Mouse (Mus musculus) lung, postnatal 0 days (tissue): ENCODE data around the gene Zkscan17. TPM values are rescaled to one million over a fixed set of nuclear protein-coding genes. Genes with fewer than 3 reads are reported as not detected.

ENCODE experiments used
- ATAC-seq: fragments of 200-750 bp; cut with Nextera tagmentation; 2 replicates; pipeline ENCODE4 v1.8.0; 2017; ENCODE audit warnings: moderate library complexity
- DNase-seq: peaks from one replicate; pipeline ENCODE4 v3.0.0-alpha.2; 2016; ENCODE audit warnings: low spot score
- H3K27ac ChIP-seq: fragments of 300-500 bp; sonication (generic); 2 replicates; pipeline ENCODE4 v1.5.1; 2014; ENCODE audit warnings: antibody characterized with exemption, mild to moderate bottlenecking, low read length, mixed read lengths
- H3K27me3 ChIP-seq: fragments of 300-500 bp; sonication (generic); replicated peaks from 2 replicates; pipeline ENCODE4 v1.6.1; 2014; ENCODE audit warnings: low read length, mixed read lengths; ENCODE audit not compliant: insufficient read depth
- H3K36me3 ChIP-seq: fragments of 300-500 bp; sonication (generic); 2 replicates; pipeline ENCODE4 v1.6.1; 2014; ENCODE audit warnings: low read length, mixed read lengths; ENCODE audit not compliant: insufficient read depth
- H3K4me1 ChIP-seq: fragments of 300-500 bp; sonication (generic); 2 replicates; pipeline ENCODE4 v1.6.1; 2014; ENCODE audit warnings: antibody characterized with exemption, low read depth, low read length, mixed read lengths; ENCODE audit not compliant: insufficient read depth
- H3K4me2 ChIP-seq: fragments of 300-500 bp; sonication (generic); replicated peaks from 2 replicates; pipeline ENCODE4 v1.6.1; 2014; ENCODE audit warnings: low read depth, mild to moderate bottlenecking, low read length, moderate library complexity, mixed read lengths
- H3K4me3 ChIP-seq: fragments of 300-500 bp; sonication (generic); 2 replicates; pipeline ENCODE4 v1.5.1; 2014; ENCODE audit warnings: low read depth, low read length
- H3K9ac ChIP-seq: fragments of 300-500 bp; sonication (generic); replicated peaks from 2 replicates; pipeline ENCODE4 v1.6.1; 2014; ENCODE audit warnings: low read depth, mild to moderate bottlenecking
- H3K9me3 ChIP-seq: fragments of 300-500 bp; sonication (generic); 2 replicates; pipeline ENCODE4 v1.6.1; 2016; ENCODE audit warnings: low read length, mixed read lengths
- CTCF ChIP-seq: IDR thresholded peaks from 2 replicates; pipeline ENCODE4 v1.5.1; 2016; ENCODE audit warnings: antibody characterized with exemption, mild to moderate bottlenecking
- EP300 ChIP-seq: IDR thresholded peaks from 2 replicates; pipeline ENCODE4 v1.6.1; 2016; ENCODE audit warnings: antibody characterized with exemption, mild to moderate bottlenecking, control low read depth
- WGBS: fragments of 180-500 bp; shearing (Covaris S2); extraction: QIAGEN DNeasy Blood & Tissue Kit; methylation state at CpG from one replicate; pipeline ENCODE4 v1.1.7; 2014; 5-methylcytosine and 5-hydroxymethylcytosine counted together
- polyA plus RNA-seq: library from polyadenylated mRNA; unstranded; fragments of >200 nt; fragmentation: Nextera tagmentation; extraction: Ambion mirVana; gene quantifications from 2 replicates; pipeline ENCODE4 v1.2.1, GENCODE M21; 2015

Zkscan17 gene
- polyA plus RNA-seq, 1 experiment from 2014 or later: 13.3 TPM

DNA sequence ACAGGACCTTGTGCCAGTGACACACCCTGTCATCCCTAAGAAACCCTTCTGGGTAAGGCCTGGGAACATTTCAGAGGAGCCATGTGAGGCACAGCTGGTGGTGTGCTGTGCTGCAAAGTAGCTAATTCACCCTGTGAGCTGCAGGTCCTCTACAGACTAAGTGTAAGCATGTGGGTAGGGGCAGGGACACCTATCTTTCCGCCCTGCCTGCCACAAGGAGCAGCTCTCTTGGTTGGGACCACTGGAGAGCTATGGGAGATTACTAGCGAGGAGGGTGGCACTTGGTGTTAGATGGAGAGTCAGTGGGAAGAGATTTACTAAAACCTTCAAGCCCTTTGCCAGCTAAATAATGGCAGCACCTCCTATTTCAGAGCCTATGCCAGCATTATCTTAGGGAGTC is 69.7 kb downstream of the Zkscan17 start:
- no peaks in the 10 kb centered on the region for H3K27me3 ChIP-seq
- H3K27ac ChIP-seq: no peak overlapping the region
- no peaks in the 10 kb centered on the region for H3K4me1 ChIP-seq
- H3K4me2 ChIP-seq: no peak overlapping the region
- ATAC-seq (no peak), DNase-seq (no peak)
- TF ChIP-seq EP300 (no peak), CTCF (no peak)
- H3K9ac ChIP-seq: no peak overlapping the region
- H3K36me3 ChIP-seq: peaks cover 11% of the 10 kb centered on the region; the same call in 1 of the 2 replicates
- no peaks in the 10 kb centered on the region for H3K9me3 ChIP-seq
- H3K4me3 ChIP-seq: no peak overlapping the region
- 88% methylated on average over 2 of the region's 2 CpGs for WGBS

DNA sequence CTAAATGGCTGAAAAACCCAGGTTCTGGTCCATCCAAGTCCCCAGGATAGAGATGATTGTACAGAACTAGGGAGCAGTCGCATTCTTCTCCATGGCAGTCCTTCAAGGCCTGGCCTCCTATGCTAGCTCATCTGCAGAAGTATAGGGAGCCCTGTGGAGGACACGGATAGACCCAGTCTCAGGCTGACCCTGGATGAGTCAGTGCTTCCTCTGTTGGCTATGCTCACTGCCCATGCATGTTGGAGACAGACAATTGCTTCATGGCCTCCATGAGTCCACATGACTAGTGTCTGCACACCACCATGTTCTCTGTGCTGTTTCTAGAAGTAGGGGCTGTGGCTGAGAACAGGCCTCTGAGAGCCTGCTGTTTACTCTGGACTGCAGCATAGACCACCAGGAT is 70.2 kb downstream of the Zkscan17 start:
- H3K9ac ChIP-seq: no peak overlapping the region
- H3K36me3 ChIP-seq: peaks cover 11% of the 10 kb centered on the region; the same call in 1 of the 2 replicates
- no peaks in the 10 kb centered on the region for H3K9me3 ChIP-seq
- no peak for TF ChIP-seq EP300
- no peak for TF ChIP-seq CTCF
- H3K4me3 ChIP-seq: no peak overlapping the region
- no peak overlapping the region for H3K4me2 ChIP-seq
- no peak for DNase-seq
- no peak overlapping the region for H3K27ac ChIP-seq
- H3K27me3 ChIP-seq: no peaks in the 10 kb centered on the region
- no peak for ATAC-seq
- no peaks in the 10 kb centered on the region for H3K4me1 ChIP-seq
- 84% methylated on average over 2 of the region's 2 CpGs for WGBS

DNA sequence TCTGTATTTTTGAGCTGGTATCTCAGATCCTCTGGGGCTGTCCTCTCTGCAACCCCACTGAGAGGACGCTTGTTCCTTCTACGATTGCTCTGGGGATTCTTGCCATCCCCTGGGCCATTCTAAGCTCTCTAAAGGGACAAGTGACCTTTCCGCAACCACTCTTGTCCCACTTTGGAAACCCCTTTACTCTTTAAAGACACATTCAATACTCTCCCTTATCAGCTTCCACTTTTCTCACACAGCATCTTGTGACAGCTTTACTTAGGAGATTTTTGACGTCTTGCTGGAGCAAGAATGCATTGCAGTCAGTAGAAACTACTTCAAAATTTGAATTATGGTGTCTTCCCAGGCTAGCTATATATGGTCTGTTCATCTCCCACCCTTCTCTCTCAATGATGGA is 75.5 kb downstream of the Zkscan17 start, which contains the start of gene Snap47:
Snap47 (minus strand) TSS at position 101 of the 400 bp plus-strand sequence.
- TF ChIP-seq EP300 (no peak), CTCF (no peak)
- H3K4me3 ChIP-seq: peak within 1 kb of the TSS; percentile 60
- H3K9ac ChIP-seq: peak within 1 kb of the TSS; percentile 72
- no peaks in the 10 kb centered on the region for H3K9me3 ChIP-seq
- peak within 1 kb of the TSS; percentile 85 for H3K27ac ChIP-seq
- H3K4me2 ChIP-seq: peak within 1 kb of the TSS; percentile 96
- peaks cover 11% of the 10 kb centered on the region; the same call in 1 of the 2 replicates for H3K36me3 ChIP-seq
- H3K27me3 ChIP-seq: no peaks in the 10 kb centered on the region
- no peak for DNase-seq
- H3K4me1 ChIP-seq: peaks cover 8% of the 10 kb centered on the region; the same call in 1 of the 2 replicates
- WGBS: 73% methylated on average over 4 of the region's 4 CpGs
- no peak for ATAC-seq

DNA sequence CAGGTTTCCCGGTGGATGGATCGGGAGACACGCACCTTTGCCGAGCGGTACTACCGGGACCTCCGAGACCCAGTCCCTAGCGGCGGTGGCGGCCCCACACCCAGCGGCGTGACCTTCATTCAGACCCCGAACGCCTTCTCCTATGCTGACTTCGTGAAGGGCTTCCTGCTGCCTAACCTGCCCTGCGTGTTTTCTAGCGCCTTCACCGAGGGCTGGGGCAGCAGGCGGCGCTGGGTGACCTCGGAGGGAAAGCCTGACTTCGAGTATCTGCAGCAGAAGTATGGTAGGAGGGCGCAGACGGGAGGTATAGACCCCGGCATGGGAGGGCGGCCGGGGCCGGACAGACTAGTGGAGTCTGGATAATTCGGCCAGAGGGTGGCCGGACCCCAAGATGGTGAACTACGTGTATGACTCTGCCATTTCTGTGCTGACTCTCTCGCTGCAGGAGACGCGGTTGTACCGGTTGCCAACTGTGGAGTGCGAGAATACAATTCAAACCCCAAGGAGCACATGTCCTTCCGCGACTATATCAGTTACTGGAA is 76.2 kb downstream of the Zkscan17 start:
- DNase-seq (peak; percentile 35), ATAC-seq (peak; percentile 78)
- Histone ChIP-seq H3K9ac (peak overlapping the region; percentile 72), H3K27ac (peak overlapping the region; percentile 85), H3K4me2 (peak overlapping the region; percentile 96), H3K9me3 (no peaks in the 10 kb centered on the region), H3K36me3 (peaks cover 6% of the 10 kb centered on the region; the same call in 1 of the 2 replicates), H3K4me3 (peak overlapping the region; percentile 60), H3K27me3 (no peaks in the 10 kb centered on the region), H3K4me1 (peaks cover 8% of the 10 kb centered on the region; the same call in 1 of the 2 replicates)
- TF ChIP-seq CTCF (peak; percentile 52), EP300 (no peak)
- WGBS: 3% methylated on average over 38 of the region's 38 CpGs

DNA sequence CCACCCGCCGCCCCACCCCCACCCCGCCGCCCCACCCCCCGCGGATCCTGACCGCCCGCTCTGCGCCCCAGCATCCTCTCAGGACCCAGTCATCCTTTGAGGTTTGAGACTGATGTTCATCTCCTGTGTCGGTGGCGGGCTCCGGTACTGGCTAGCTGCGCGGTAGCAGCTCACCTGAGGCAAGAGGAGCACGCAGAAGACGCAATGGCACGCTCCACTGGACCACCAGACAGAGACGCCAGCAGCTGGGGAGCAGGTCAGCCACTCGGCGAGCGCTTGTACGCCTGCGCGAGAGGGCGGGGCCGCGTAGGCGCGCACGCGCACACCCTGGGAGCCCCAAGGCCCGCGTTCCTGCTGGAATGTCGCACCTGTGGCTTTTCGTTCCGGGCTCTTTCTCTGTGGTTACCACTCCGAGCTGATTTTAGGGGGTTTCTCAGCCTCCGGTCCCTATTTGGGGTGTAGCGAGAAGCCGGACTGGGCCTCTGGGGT is 76.8 kb downstream of the Zkscan17 start, which contains the start of gene Jmjd4:
Jmjd4 (plus strand) TSS at position 305 of the 489 bp plus-strand sequence.
- peak within 1 kb of the TSS; percentile 60 for H3K4me3 ChIP-seq
- no peak for TF ChIP-seq CTCF
- no peak for TF ChIP-seq EP300
- H3K27ac ChIP-seq: peak within 1 kb of the TSS; percentile 85
- ATAC-seq: peak; percentile 97
- peak within 1 kb of the TSS; percentile 96 for H3K4me2 ChIP-seq
- peak within 1 kb of the TSS; percentile 72 for H3K9ac ChIP-seq
- peaks cover 1% of the 10 kb centered on the region; the same call in 1 of the 2 replicates for H3K36me3 ChIP-seq
- peak; percentile 91 for DNase-seq
- H3K9me3 ChIP-seq: no peaks in the 10 kb centered on the region
- peaks cover 8% of the 10 kb centered on the region; the same call in 1 of the 2 replicates for H3K4me1 ChIP-seq
- no peaks in the 10 kb centered on the region for H3K27me3 ChIP-seq
- 1% methylated on average over 26 of the region's 40 CpGs for WGBS

DNA sequence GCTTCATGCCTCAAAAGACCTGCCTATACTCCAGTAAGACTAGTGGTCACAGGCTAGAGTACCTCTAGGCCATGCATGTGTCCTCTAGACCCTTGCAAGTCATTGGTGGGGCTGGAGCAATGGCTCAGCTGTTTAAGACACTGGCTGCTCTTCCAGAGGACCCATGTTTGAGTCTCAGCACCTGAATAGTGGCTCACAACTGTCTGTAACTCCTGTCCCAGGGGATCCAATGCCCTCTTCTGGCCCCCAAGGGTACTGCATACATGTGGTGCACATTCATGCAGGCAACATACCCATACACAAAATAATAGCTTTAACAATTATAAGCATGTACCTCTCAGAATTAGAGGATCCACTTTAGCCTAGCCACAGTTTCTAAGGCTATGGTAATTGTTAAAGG is 83.4 kb downstream of the Zkscan17 start:
- Histone ChIP-seq H3K4me2 (no peak overlapping the region), H3K27me3 (no peaks in the 10 kb centered on the region), H3K36me3 (no peaks in the 10 kb centered on the region), H3K9me3 (no peaks in the 10 kb centered on the region), H3K27ac (no peak overlapping the region), H3K4me1 (no peaks in the 10 kb centered on the region), H3K9ac (no peak overlapping the region), H3K4me3 (no peak overlapping the region)
- no peak for ATAC-seq
- DNase-seq: no peak
- TF ChIP-seq CTCF (0 out of 2 replicates have a peak, but pooled peaks have one; percentile 30), EP300 (no peak)
